Mouse (Mus musculus): ENCODE results near the gene Wdr63. TPM values are rescaled to one million over a fixed set of nuclear protein-coding genes. Genes with fewer than 3 reads are reported as not detected.

Gene Wdr63
- 1.2 and 1.3 TPM in 2 replicates for polyA plus RNA-seq (2015; fragmentation: Nextera tagmentation; extraction: Ambion mirVana)

GRCm38 (mm10) chr3:146107921-146108571 is at the start of gene Wdr63:
TSS of gene Wdr63 (minus strand) at chr3:146108130.
- ATAC-seq = peak; percentile 97

GRCm38 (mm10) chr3:146156811-146157210 is 48.9 kb upstream of the Wdr63 start:
- Histone ChIP-seq H3K27me3 (replicated peaks; ENCODE audit: control insufficient read depth, insufficient read depth, low read length) (peaks cover 4% of the 10 kb centered on the region), H3K36me3 (ENCODE audit: control insufficient read depth, insufficient read depth, low read length) (no peaks in the 10 kb centered on the region), H3K9ac (ENCODE audit: low read depth, low read length) (no peak overlapping the region), H3K4me2 (ENCODE audit: low read length) (no peak overlapping the region), H3K27ac (ENCODE audit: low read depth, low read length) (no peak overlapping the region), H3K9me3 (ENCODE audit: control insufficient read depth, low read length) (no peaks in the 10 kb centered on the region), H3K4me1 (ENCODE audit: control insufficient read depth, insufficient read depth, low read depth, low read length) (no peaks in the 10 kb centered on the region; the same call in 1 of the 2 replicates), H3K4me3 (ENCODE audit: low read length) (no peak overlapping the region)
- 83% methylated on average over 2 of the region's 2 CpGs for WGBS
- no peak for ATAC-seq

More at GRCm38 (mm10) chr3:146107921-146108571, at the start of gene Wdr63:
- Histone ChIP-seq H3K9ac (ENCODE audit: low read depth, low read length) (peak within 1 kb of the TSS; percentile 41), H3K36me3 (ENCODE audit: control insufficient read depth, insufficient read depth, low read length) (no peaks in the 10 kb centered on the region), H3K27me3 (replicated peaks; ENCODE audit: control insufficient read depth, insufficient read depth, low read length) (no peaks in the 10 kb centered on the region), H3K4me2 (ENCODE audit: low read length) (peak within 1 kb of the TSS; percentile 79), H3K4me3 (ENCODE audit: low read length) (peak within 1 kb of the TSS; percentile 47), H3K4me1 (ENCODE audit: control insufficient read depth, insufficient read depth, low read depth, low read length) (no peaks in the 10 kb centered on the region; the same call in 1 of the 2 replicates), H3K9me3 (ENCODE audit: control insufficient read depth, low read length) (no peaks in the 10 kb centered on the region), H3K27ac (ENCODE audit: low read depth, low read length) (no peak within 1 kb of the TSS)
- 9% methylated on average over 18 of the region's 18 CpGs for WGBS

- 86% methylated on average over 13 of the region's 13 CpGs for WGBS
- Histone ChIP-seq H3K27me3 (replicated peaks; ENCODE audit: control insufficient read depth, insufficient read depth, low read length) (peaks cover 11% of the 10 kb centered on the region), H3K4me1 (ENCODE audit: control insufficient read depth, insufficient read depth, low read depth, low read length) (no peaks in the 10 kb centered on the region; the same call in 1 of the 2 replicates), H3K9ac (ENCODE audit: low read depth, low read length) (no peak overlapping the region), H3K36me3 (ENCODE audit: control insufficient read depth, insufficient read depth, low read length) (no peaks in the 10 kb centered on the region), H3K4me2 (ENCODE audit: low read length) (no peak overlapping the region), H3K9me3 (ENCODE audit: control insufficient read depth, low read length) (no peaks in the 10 kb centered on the region), H3K27ac (ENCODE audit: low read depth, low read length) (no peak overlapping the region), H3K4me3 (ENCODE audit: low read length) (no peak overlapping the region)
- no peak for ATAC-seq
Measured at GRCm38 (mm10) chr3:146155628-146156576, 48.0 kb upstream of the Wdr63 start.

- no peak overlapping the region for H3K4me3 ChIP-seq (ENCODE audit: low read length)
- no peak overlapping the region for H3K27ac ChIP-seq (ENCODE audit: low read depth, low read length)
- 16% methylated on average over 12 of the region's 12 CpGs for WGBS
- H3K4me1 ChIP-seq (ENCODE audit: control insufficient read depth, insufficient read depth, low read depth, low read length) = peaks cover 11% of the 10 kb centered on the region
- H3K9me3 ChIP-seq (ENCODE audit: control insufficient read depth, low read length) = no peaks in the 10 kb centered on the region
- H3K9ac ChIP-seq (ENCODE audit: low read depth, low read length) = no peak overlapping the region
- peak overlapping the region; percentile 16; the same call in 1 of the 2 replicates for H3K4me2 ChIP-seq (ENCODE audit: low read length)
- peaks cover 23% of the 10 kb centered on the region for H3K27me3 ChIP-seq (replicated peaks; ENCODE audit: control insufficient read depth, insufficient read depth, low read length)
- H3K36me3 ChIP-seq (ENCODE audit: control insufficient read depth, insufficient read depth, low read length) = no peaks in the 10 kb centered on the region
- peak; percentile 30; the same call in 1 of the 2 replicates for ATAC-seq
Measured at GRCm38 (mm10) chr3:146153862-146154611, 46.1 kb upstream of the Wdr63 start.

- Histone ChIP-seq H3K4me1 (ENCODE audit: control insufficient read depth, insufficient read depth, low read depth, low read length) (peaks cover 11% of the 10 kb centered on the region), H3K27me3 (replicated peaks; ENCODE audit: control insufficient read depth, insufficient read depth, low read length) (peaks cover 23% of the 10 kb centered on the region), H3K9me3 (ENCODE audit: control insufficient read depth, low read length) (no peaks in the 10 kb centered on the region), H3K4me2 (ENCODE audit: low read length) (no peak overlapping the region), H3K27ac (ENCODE audit: low read depth, low read length) (no peak overlapping the region), H3K4me3 (ENCODE audit: low read length) (no peak overlapping the region), H3K9ac (ENCODE audit: low read depth, low read length) (no peak overlapping the region), H3K36me3 (ENCODE audit: control insufficient read depth, insufficient read depth, low read length) (no peaks in the 10 kb centered on the region)
- 60% methylated on average over 2 of the region's 2 CpGs for WGBS
- no peak for ATAC-seq
Measured at GRCm38 (mm10) chr3:146152913-146153312, 45.0 kb upstream of the Wdr63 start.

GRCm38 (mm10) chr3:146152348-146152747 is 44.4 kb upstream of the Wdr63 start:
- Histone ChIP-seq H3K9ac (ENCODE audit: low read depth, low read length) (no peak overlapping the region), H3K4me1 (ENCODE audit: control insufficient read depth, insufficient read depth, low read depth, low read length) (peaks cover 11% of the 10 kb centered on the region), H3K9me3 (ENCODE audit: control insufficient read depth, low read length) (no peaks in the 10 kb centered on the region), H3K36me3 (ENCODE audit: control insufficient read depth, insufficient read depth, low read length) (no peaks in the 10 kb centered on the region), H3K4me3 (ENCODE audit: low read length) (no peak overlapping the region), H3K4me2 (ENCODE audit: low read length) (no peak overlapping the region), H3K27me3 (replicated peaks; ENCODE audit: control insufficient read depth, insufficient read depth, low read length) (peaks cover 23% of the 10 kb centered on the region), H3K27ac (ENCODE audit: low read depth, low read length) (no peak overlapping the region)
- WGBS = 87% methylated on average over 8 of the region's 8 CpGs
- ATAC-seq = no peak

- Histone ChIP-seq H3K4me1 (ENCODE audit: control insufficient read depth, insufficient read depth, low read depth, low read length) (peaks cover 11% of the 10 kb centered on the region), H3K27ac (ENCODE audit: low read depth, low read length) (no peak overlapping the region), H3K9me3 (ENCODE audit: control insufficient read depth, low read length) (no peaks in the 10 kb centered on the region), H3K27me3 (replicated peaks; ENCODE audit: control insufficient read depth, insufficient read depth, low read length) (peaks cover 23% of the 10 kb centered on the region), H3K36me3 (ENCODE audit: control insufficient read depth, insufficient read depth, low read length) (no peaks in the 10 kb centered on the region), H3K9ac (ENCODE audit: low read depth, low read length) (no peak overlapping the region), H3K4me3 (ENCODE audit: low read length) (no peak overlapping the region), H3K4me2 (ENCODE audit: low read length) (no peak overlapping the region)
- WGBS = 92% methylated on average over 8 of the region's 8 CpGs
- no peak for ATAC-seq
Measured at GRCm38 (mm10) chr3:146151755-146152154, 43.8 kb upstream of the Wdr63 start.

- Histone ChIP-seq H3K9me3 (ENCODE audit: control insufficient read depth, low read length) (no peaks in the 10 kb centered on the region), H3K4me1 (ENCODE audit: control insufficient read depth, insufficient read depth, low read depth, low read length) (peaks cover 11% of the 10 kb centered on the region), H3K36me3 (ENCODE audit: control insufficient read depth, insufficient read depth, low read length) (no peaks in the 10 kb centered on the region), H3K9ac (ENCODE audit: low read depth, low read length) (no peak overlapping the region), H3K27ac (ENCODE audit: low read depth, low read length) (no peak overlapping the region), H3K27me3 (replicated peaks; ENCODE audit: control insufficient read depth, insufficient read depth, low read length) (peaks cover 23% of the 10 kb centered on the region), H3K4me2 (ENCODE audit: low read length) (no peak overlapping the region), H3K4me3 (ENCODE audit: low read length) (no peak overlapping the region)
- WGBS = 94% methylated on average over 10 of the region's 10 CpGs
- no peak for ATAC-seq
Measured at GRCm38 (mm10) chr3:146151328-146151727, 43.4 kb upstream of the Wdr63 start.
